Mouse (Mus musculus) liver, embryonic 14.5 days (tissue): ENCODE data around the gene Iah1.

Experiments
- CTCF ChIP-seq: IDR thresholded peaks from 2 replicates; pipeline ENCODE4 v1.5.1; 2016; ENCODE audit warnings: antibody characterized with exemption, low read depth, control low read depth
- EP300 ChIP-seq: IDR thresholded peaks from 2 replicates; pipeline ENCODE4 v1.6.1; 2016; ENCODE audit warnings: antibody characterized with exemption, low read depth

DNA sequence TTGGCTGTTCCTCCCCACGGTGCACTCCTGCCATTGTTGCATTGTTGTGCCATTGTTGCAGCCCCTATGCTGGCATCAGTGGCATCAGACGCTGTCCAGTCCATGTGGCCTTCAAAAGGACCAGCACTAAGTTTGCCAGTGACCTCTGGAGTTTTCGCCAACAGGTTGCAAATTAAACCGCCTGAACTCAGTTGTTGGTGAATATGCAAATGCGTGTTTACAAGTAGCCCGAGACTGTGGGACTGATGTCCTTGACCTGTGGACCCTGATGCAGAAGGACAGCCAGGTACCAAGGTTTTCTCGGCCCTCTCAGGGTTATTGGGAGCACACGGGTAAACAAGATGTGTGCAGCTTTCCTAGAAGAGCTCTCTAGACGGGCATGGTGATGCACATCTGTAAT lies 5.0 kb downstream of the Iah1 start:
- TF ChIP-seq CTCF: no peak
- TF ChIP-seq EP300: no peak
